Mouse (Mus musculus): ENCODE measurements around the gene Rpl3.

Gene Rpl3

GRCm38 (mm10) chr15:80115866-80116794, 24.5 kb upstream of the Rpl3 start:
- CTCF ChIA-PET, result no interaction called here

- CTCF ChIA-PET, result no interaction called here
These were observed 23.6 kb upstream of the Rpl3 start for GRCm38 (mm10) chr15:80115256-80115655.

GRCm38 (mm10) chr15:80114414-80114813, 22.7 kb upstream of the Rpl3 start:
- CTCF ChIA-PET, result no interaction called here

GRCm38 (mm10) chr15:80112499-80112898, 20.8 kb upstream of the Rpl3 start:
- CTCF ChIA-PET, result no interaction called here

DNA sequence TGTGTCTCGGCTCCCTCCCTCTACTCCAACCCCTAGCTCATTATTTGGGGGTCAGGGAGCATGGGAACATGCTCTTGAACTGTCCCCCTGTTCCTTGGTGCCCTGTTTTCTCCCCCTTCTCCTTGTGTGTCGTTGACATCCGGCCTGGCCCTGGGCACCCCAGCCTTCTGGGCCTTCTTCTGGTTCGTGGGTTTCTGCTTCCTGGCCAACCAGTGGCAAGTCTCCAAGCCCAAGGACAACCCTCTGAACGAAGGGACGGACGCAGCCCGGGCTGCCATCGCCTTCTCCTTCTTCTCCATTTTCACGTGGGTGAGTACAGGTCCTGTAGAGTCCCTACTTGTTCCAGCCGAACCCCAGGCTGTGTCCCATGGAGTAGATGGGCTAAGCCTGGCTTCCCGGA, 19.8 kb upstream of the Rpl3 start:
- CTCF ChIA-PET, result no interaction called here

GRCm38 (mm10) chr15:80107575-80107974, 15.9 kb upstream of the Rpl3 start:
- CTCF ChIA-PET, result no interaction called here

DNA sequence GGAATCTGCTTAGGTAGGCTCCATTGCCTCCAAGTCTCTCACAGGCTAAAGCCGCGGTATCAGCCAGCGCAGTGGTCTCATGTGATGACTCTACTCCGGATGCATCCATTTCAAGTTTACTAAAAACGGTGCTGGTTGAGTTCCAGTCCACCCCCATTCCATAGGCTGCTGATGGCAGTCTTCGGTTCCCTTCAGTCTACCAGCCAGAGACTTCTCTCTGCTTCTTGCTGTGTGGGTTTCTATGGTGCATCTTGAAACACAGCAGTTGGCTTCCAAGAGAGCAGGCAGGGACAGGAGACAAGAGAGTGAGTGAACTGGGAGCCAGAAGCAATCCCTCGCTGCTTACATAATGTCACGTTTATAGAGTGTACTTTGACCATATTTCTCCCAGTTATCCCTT, 15.5 kb upstream of the Rpl3 start:
- CTCF ChIA-PET, result no interaction called here

DNA sequence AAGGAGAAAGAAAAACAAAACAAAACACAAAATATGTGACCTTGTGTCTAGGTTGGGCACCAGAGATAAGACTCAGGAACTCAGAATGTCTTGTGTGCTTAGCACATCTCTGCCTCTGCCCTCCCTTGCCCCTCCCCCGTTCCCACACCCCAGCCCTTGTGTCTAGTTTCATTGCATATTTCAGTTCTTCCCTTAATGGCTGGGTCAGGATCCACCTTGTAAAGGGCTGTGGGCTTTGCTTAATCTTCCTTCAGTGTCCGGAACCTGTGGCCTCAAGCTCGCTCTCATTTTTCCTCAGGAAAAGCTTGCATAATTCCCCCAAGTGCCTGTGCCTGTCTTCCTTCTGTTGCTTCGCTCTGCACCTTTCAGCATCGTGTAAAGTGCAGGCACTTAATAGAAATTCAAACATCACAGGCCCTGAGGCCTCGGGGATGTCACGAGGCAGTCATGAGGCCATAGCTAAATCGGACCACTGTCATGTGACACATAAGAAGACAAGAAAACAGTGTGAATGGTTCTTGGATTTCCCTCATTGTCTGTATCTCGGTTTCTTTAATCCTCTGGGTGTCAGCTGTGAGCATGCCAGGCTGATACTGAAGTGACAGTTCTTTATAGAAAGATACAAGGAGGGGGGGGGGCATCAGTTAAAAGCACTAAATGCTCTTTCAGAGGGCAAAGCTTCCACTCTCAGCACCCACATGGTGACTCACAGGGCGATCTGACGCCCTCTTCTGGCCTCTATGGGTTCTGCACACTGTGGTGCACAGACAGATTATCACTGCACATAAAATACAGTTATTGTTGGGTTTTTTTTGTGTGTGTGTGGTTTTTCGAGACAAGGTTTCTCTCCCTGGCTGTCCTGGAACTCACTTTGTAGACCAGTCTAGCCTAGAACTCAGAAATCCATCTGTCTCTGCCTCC, 14.1 kb upstream of the Rpl3 start:
- CTCF ChIA-PET, result interaction anchor here (0.6 kb wide), 1 partner anchor 1635 kb away, joined by 3 read pairs; no protein-coding TSS in a partner anchor

DNA sequence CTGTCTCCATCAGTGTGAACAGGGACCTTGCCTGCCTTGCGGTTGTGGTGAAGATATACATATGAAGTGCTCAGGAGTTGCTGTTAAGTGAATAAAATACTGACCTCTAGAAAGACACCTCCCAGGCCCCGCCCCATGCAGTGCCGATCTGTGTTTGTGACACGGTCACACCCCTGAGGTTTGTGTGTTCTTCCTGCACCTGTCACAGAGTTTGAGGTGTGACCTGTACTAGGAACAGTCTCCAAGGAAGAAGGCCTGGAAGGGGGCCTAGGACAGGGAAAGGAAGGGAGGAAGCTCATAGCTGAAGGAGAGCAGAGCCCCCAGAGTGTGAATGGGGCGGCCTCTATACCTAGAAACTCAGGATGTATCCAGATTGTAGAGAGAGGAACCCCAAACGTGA, 10.8 kb upstream of the Rpl3 start:
- CTCF ChIA-PET, result no interaction called here

GRCm38 (mm10) chr15:80101503-80101902, 9.8 kb upstream of the Rpl3 start:
- CTCF ChIA-PET, result no interaction called here

GRCm38 (mm10) chr15:80100871-80101270, 9.2 kb upstream of the Rpl3 start:
- CTCF ChIA-PET, result no interaction called here

DNA sequence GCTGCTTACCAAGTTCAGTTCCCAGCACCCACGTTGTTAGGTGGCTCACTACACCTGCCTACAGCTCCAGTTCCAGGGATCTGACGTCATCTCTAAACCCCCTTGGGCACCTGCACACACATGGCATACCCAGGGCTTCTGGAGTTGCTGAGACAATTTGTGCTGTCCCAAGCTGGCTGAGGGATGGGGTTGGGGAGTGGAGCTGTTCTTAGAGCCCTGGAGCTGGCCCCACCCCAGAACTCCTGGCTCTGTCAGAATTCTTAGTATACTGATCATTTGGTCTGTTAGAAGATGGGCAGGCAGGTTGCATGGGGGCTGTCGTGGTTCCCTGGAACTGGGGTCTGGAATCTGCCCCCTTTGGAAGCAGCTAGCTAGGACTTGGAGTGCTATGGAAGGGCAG, 8.5 kb upstream of the Rpl3 start:
- CTCF ChIA-PET, result no interaction called here

DNA sequence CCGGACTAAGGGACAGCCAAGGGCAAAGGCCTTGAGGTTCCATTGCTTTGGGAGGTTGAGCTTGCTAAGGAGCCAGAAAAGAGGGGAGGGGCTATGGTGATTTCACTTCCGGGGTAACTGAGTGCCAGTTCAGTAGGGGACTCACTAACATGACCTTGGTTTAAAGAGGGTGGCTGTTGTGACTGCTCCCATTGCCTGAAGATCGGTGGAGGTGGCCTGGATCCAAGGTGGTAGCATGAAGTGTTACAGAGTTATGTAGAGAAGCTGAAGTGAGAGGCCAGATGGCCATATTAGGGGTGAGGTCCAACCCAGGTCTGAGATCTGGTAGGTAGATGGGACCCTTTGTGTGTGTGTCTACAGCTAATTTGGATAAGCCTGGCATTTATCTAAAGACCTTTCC, 7.8 kb upstream of the Rpl3 start:
- CTCF ChIA-PET, result no interaction called here

DNA sequence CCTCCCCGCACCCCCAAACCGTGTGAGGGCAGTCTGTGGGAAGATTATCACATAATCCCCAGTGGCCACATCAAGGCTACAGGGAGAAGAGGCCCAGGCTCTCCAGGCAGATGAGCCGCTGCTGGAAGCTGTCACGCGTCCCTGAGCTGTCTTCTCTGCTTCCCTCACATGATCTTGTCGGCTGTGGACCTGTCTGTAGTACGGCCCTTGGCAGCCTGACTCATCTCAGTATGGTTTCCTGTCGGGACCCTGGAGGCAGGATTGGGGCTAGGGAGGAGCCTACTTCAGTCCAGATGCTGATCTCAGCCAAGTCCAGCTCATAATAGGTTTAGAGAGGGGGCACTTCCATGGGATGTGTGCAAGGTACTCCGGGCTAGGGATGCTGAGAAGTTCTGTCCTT, 7.1 kb upstream of the Rpl3 start:
- CTCF ChIA-PET, result no interaction called here

- CTCF ChIA-PET, result no interaction called here
These were observed 6.4 kb upstream of the Rpl3 start for GRCm38 (mm10) chr15:80097999-80098461.

DNA sequence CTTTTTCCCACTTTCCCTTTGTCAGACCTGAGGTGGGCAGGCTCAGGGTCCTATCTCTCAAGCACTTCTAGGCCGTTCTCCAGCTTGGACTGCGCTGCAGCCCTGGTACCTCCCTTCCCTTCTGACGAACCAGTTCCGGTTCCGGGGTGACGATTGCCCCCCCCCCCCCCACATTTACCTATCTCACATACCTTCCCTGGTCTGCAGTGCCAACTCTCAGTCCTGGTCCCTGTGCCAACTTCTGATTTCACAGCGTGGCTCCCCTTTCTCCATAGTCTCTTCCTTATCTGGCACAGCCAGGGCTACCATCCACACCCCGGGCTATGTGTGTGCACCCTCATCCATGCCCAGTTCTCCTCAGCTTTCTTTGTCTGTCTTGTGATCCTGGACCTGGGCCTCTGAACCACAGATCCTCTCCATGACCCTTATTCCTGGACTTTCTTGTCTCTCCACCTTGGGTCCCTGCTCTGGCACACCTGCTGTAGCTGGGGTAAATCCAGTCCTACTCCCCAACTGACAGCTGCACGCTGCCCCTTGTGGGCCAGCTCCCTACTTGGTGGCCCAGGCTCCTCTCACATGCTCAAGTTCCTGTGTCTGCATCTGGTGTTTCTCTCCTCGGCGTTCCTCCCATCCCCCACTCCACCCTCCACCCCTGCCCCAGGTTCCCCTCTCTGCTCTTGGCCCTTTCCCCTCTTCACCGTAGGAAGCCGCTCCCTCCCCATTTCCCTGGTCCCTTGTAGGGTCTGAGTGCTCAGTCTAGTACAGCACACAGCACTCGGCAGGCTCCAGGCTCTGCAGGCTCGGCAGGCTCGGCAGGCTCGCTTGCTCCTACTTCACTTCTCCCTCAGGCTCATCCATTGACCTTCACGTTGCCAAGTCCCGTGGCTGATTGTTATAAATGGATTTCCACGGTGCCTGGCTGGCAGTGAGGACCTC, 5.5 kb upstream of the Rpl3 start:
- CTCF ChIA-PET, result interaction anchor here (0.6 kb wide), 1 partner anchor 77 kb away, joined by 4 read pairs; the partner anchor contains the start of gene Mgat3

DNA sequence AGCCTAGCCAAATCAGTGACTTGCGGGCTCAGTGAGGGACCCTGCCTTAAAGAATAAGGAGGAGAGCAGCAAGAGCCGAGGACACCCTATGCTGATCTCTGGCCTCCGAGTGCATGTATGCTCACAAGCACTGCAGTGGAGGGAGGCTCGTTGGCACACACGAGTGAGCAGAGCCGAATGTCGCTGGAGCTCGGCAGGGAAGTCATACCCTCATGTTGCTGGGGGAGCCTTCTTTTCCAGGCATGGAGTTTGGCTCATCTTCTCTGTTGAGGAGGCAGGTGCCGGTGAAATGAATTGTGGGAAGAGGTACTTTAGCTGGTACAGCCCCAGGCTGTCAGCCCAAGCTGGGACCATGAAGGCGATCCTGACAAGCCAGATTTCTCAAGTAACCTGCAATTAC, 4.7 kb upstream of the Rpl3 start:
- CTCF ChIA-PET, result interaction anchor here (0.6 kb wide), 1 partner anchor 77 kb away, joined by 4 read pairs; the partner anchor contains the start of gene Mgat3

GRCm38 (mm10) chr15:80095596-80095995, 3.9 kb upstream of the Rpl3 start:
- CTCF ChIA-PET, result interaction anchor here (0.6 kb wide), 1 partner anchor 189 kb away, joined by 3 read pairs; no protein-coding TSS in a partner anchor

GRCm38 (mm10) chr15:80094201-80094600, 2.5 kb upstream of the Rpl3 start:
- CTCF ChIA-PET, result interaction anchor here (0.6 kb wide), 1 partner anchor 622 kb away, joined by 3 read pairs; no protein-coding TSS in a partner anchor

- CTCF ChIA-PET, result no interaction called here
These were observed 931 bp upstream of the Rpl3 start for GRCm38 (mm10) chr15:80092599-80092998.

DNA sequence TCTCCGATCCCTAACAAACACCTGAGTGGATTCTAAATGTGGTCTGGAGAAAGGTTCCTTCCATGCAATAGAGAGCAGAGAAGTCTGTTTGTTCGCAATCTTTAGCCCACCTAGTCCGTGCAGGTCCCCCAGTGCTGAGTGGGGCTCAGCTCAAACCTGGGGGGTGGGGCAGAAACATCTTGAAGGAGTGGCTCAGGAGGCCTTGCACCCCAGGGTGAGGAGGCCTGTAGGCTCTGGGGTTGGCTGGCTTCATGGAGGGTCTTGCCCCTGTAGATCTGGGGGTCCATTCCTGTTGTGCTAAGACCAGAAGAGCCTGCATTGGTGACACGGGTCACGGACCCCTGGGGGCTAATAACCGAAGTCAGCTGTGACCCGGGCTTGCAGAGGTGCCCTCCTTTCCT, 373 bp upstream of the Rpl3 start:
- CTCF ChIA-PET, result no interaction called here
